Mouse (Mus musculus): ENCODE data around the gene Vps13a. TPM values are rescaled to one million over a fixed set of nuclear protein-coding genes. Genes with fewer than 3 reads are reported as not detected.
"Not testable (repeated sequence)": the region's sequence is repeated elsewhere in the genome, so short reads cannot be mapped to it uniquely, and the experiment has no call there.

Vps13a gene
- 101 and 109 TPM in 2 replicates for total RNA-seq (2017)

GRCm38 (mm10) chr19:16780790-16781384 lies at the start of gene Vps13a:
Gene Vps13a, minus strand, starts transcription at chr19:16780933.
- ATAC-seq (replicated peaks; ENCODE audit: low read depth, poor library complexity, severe bottlenecking), result peak; percentile 90

GRCm38 (mm10) chr19:16827657-16828056 lies 46.9 kb upstream of the Vps13a start:
- peak; percentile 52; the same call in 1 of the 2 replicates for ATAC-seq (replicated peaks; ENCODE audit: low read depth, poor library complexity, severe bottlenecking)

GRCm38 (mm10) chr19:16825228-16825627 lies 44.5 kb upstream of the Vps13a start:
- ATAC-seq (replicated peaks; ENCODE audit: low read depth, poor library complexity, severe bottlenecking), result no peak

- 0 out of 2 replicates have a peak, but pooled peaks have one; percentile 42 for ATAC-seq (replicated peaks; ENCODE audit: low read depth, poor library complexity, severe bottlenecking)
Observed at GRCm38 (mm10) chr19:16814848-16815247, 34.1 kb upstream of the Vps13a start.

GRCm38 (mm10) chr19:16813306-16813705 lies 32.6 kb upstream of the Vps13a start:
- ATAC-seq (replicated peaks; ENCODE audit: low read depth, poor library complexity, severe bottlenecking), result no peak

GRCm38 (mm10) chr19:16812072-16812608 lies 31.4 kb upstream of the Vps13a start:
- no peak for ATAC-seq (replicated peaks; ENCODE audit: low read depth, poor library complexity, severe bottlenecking)

GRCm38 (mm10) chr19:16805102-16805501 lies 24.4 kb upstream of the Vps13a start:
- no peak for ATAC-seq (replicated peaks; ENCODE audit: low read depth, poor library complexity, severe bottlenecking)

- ATAC-seq (replicated peaks; ENCODE audit: low read depth, poor library complexity, severe bottlenecking), result peak; percentile 42
Observed at GRCm38 (mm10) chr19:16804578-16804977, 23.8 kb upstream of the Vps13a start.

- peak; percentile 76 for ATAC-seq (replicated peaks; ENCODE audit: low read depth, poor library complexity, severe bottlenecking)
Observed at GRCm38 (mm10) chr19:16802707-16803106, 22.0 kb upstream of the Vps13a start.

- ATAC-seq (replicated peaks; ENCODE audit: low read depth, poor library complexity, severe bottlenecking), result peak; percentile 88
Observed at GRCm38 (mm10) chr19:16802123-16802522, 21.4 kb upstream of the Vps13a start.

GRCm38 (mm10) chr19:16797923-16798322 lies 17.2 kb upstream of the Vps13a start:
- ATAC-seq (replicated peaks; ENCODE audit: low read depth, poor library complexity, severe bottlenecking), result no peak

- not testable (repeated sequence) for ATAC-seq (replicated peaks; ENCODE audit: low read depth, poor library complexity, severe bottlenecking)
Observed at GRCm38 (mm10) chr19:16794486-16794885, 13.8 kb upstream of the Vps13a start.

- ATAC-seq (replicated peaks; ENCODE audit: low read depth, poor library complexity, severe bottlenecking), result no peak
Observed at GRCm38 (mm10) chr19:16789930-16790329, 9.2 kb upstream of the Vps13a start.

- ATAC-seq (replicated peaks; ENCODE audit: low read depth, poor library complexity, severe bottlenecking), result no peak
Observed at GRCm38 (mm10) chr19:16784879-16785278, 4.1 kb upstream of the Vps13a start.

GRCm38 (mm10) chr19:16781406-16782019 lies 780 bp upstream of the Vps13a start:
- ATAC-seq (replicated peaks; ENCODE audit: low read depth, poor library complexity, severe bottlenecking), result peak; percentile 18

- no peak for ATAC-seq (replicated peaks; ENCODE audit: low read depth, poor library complexity, severe bottlenecking)
Observed at GRCm38 (mm10) chr19:16780251-16780783, 416 bp downstream of the Vps13a start.

GRCm38 (mm10) chr19:16779786-16780185 lies 947 bp downstream of the Vps13a start:
- ATAC-seq (replicated peaks; ENCODE audit: low read depth, poor library complexity, severe bottlenecking), result no peak

GRCm38 (mm10) chr19:16779281-16779680 lies 1.5 kb downstream of the Vps13a start:
- ATAC-seq (replicated peaks; ENCODE audit: low read depth, poor library complexity, severe bottlenecking), result no peak

GRCm38 (mm10) chr19:16778578-16778977 lies 2.2 kb downstream of the Vps13a start:
- no peak for ATAC-seq (replicated peaks; ENCODE audit: low read depth, poor library complexity, severe bottlenecking)

GRCm38 (mm10) chr19:16777901-16778300 lies 2.8 kb downstream of the Vps13a start:
- no peak for ATAC-seq (replicated peaks; ENCODE audit: low read depth, poor library complexity, severe bottlenecking)

GRCm38 (mm10) chr19:16777391-16777790 lies 3.3 kb downstream of the Vps13a start:
- ATAC-seq (replicated peaks; ENCODE audit: low read depth, poor library complexity, severe bottlenecking), result not testable (repeated sequence)
